Mouse (Mus musculus): Measurements from ENCODE around the gene Tbc1d22a. TPM values are rescaled to one million over a fixed set of nuclear protein-coding genes. Genes with fewer than 3 reads are reported as not detected.

Gene Tbc1d22a
- polyA plus RNA-seq, 1 experiment from 2014 or later = 37.9 TPM

- in situ Hi-C loops (cut with MboI; ENCODE audit: low pct_unique_long_range_greater_than_20kb) = no loop called here
- DNase-seq (ENCODE audit: low read depth, low spot score) (no peak), ATAC-seq (no peak)
- H3K27me3 ChIP-seq = no peaks in the 10 kb centered on the region
- ChIA-PET POLR2A (no interaction called here), CTCF (interaction anchor here (1.3 to 1.4 kb wide), 2 partner anchors 15 to 32 kb away, joined by 3 read pairs; no protein-coding TSS in a partner anchor)
- no peak for TF ChIP-seq CTCF (IDR thresholded peaks at IDR 0.05)
Observed at GRCm38 (mm10) chr15:86268526-86268925, 54.3 kb downstream of the Tbc1d22a start.

GRCm38 (mm10) chr15:86275754-86276153 lies 61.5 kb downstream of the Tbc1d22a start:
- no peak for DNase-seq (ENCODE audit: low read depth, low spot score)
- H3K27me3 ChIP-seq = no peaks in the 10 kb centered on the region
- ATAC-seq = peak; percentile 63
- ChIA-PET POLR2A (no interaction called here), CTCF (interaction anchor here (1.9 kb wide), 1 partner anchor 10 kb away, joined by 5 read pairs; no protein-coding TSS in a partner anchor)
- in situ Hi-C loops (cut with MboI; ENCODE audit: low pct_unique_long_range_greater_than_20kb) = no loop called here
- TF ChIP-seq CTCF (IDR thresholded peaks at IDR 0.05) = no peak

- in situ Hi-C loops (cut with MboI; ENCODE audit: low pct_unique_long_range_greater_than_20kb) = no loop called here
- ATAC-seq = no peak
- H3K27me3 ChIP-seq = no peaks in the 10 kb centered on the region
- no peak for TF ChIP-seq CTCF (IDR thresholded peaks at IDR 0.05)
- CTCF ChIA-PET = interaction anchor here (0.6 to 1.9 kb wide), 2 partner anchors 9 to 343 kb away, joined by 3 to 5 read pairs; no protein-coding TSS in a partner anchor
- POLR2A ChIA-PET = no interaction called here
- DNase-seq (ENCODE audit: low read depth, low spot score) = no peak
Observed at GRCm38 (mm10) chr15:86276538-86277264, 62.4 kb downstream of the Tbc1d22a start.

GRCm38 (mm10) chr15:86277428-86277827 lies 63.2 kb downstream of the Tbc1d22a start:
- DNase-seq (ENCODE audit: low read depth, low spot score) (no peak), ATAC-seq (no peak)
- TF ChIP-seq CTCF (IDR thresholded peaks at IDR 0.05) = no peak
- in situ Hi-C loops (cut with MboI; ENCODE audit: low pct_unique_long_range_greater_than_20kb) = no loop called here
- POLR2A ChIA-PET = interaction anchor here (0.6 kb wide), 1 partner anchor 27 kb away, joined by 7 read pairs; no protein-coding TSS in a partner anchor
- CTCF ChIA-PET = interaction anchor here (0.6 to 1.9 kb wide), 2 partner anchors 8 to 343 kb away, joined by 3 to 5 read pairs; no protein-coding TSS in a partner anchor
- H3K27me3 ChIP-seq = no peaks in the 10 kb centered on the region

- DNase-seq (ENCODE audit: low read depth, low spot score) (no peak), ATAC-seq (no peak)
- POLR2A ChIA-PET = no interaction called here
- H3K27me3 ChIP-seq = no peaks in the 10 kb centered on the region
- CTCF ChIA-PET = no interaction called here
- TF ChIP-seq CTCF (IDR thresholded peaks at IDR 0.05) = no peak
- in situ Hi-C loops (cut with MboI; ENCODE audit: low pct_unique_long_range_greater_than_20kb) = no loop called here
Observed at GRCm38 (mm10) chr15:86279059-86279974, 65.1 kb downstream of the Tbc1d22a start.

- CTCF ChIA-PET = no interaction called here
- no peak for DNase-seq (ENCODE audit: low read depth, low spot score)
Observed at GRCm38 (mm10) chr15:86280137-86280536, 65.9 kb downstream of the Tbc1d22a start.

GRCm38 (mm10) chr15:86283238-86283637 lies 69.0 kb downstream of the Tbc1d22a start:
- CTCF ChIA-PET = interaction anchor here (0.7 to 1.3 kb wide), 2 partner anchors 10 to 53 kb away, joined by 3 to 4 read pairs; no protein-coding TSS in a partner anchor
- no peaks in the 10 kb centered on the region for H3K27me3 ChIP-seq
- no peak for TF ChIP-seq CTCF (IDR thresholded peaks at IDR 0.05)
- no peak for DNase-seq (ENCODE audit: low read depth, low spot score)
- in situ Hi-C loops (cut with MboI; ENCODE audit: low pct_unique_long_range_greater_than_20kb) = no loop called here
- POLR2A ChIA-PET = no interaction called here
- no peak for ATAC-seq

More at GRCm38 (mm10) chr15:86280137-86280536, 65.9 kb downstream of the Tbc1d22a start:
- TF ChIP-seq CTCF (IDR thresholded peaks at IDR 0.05) = no peak
- in situ Hi-C loops (cut with MboI; ENCODE audit: low pct_unique_long_range_greater_than_20kb) = no loop called here
- no peak for ATAC-seq
- POLR2A ChIA-PET = no interaction called here
- no peaks in the 10 kb centered on the region for H3K27me3 ChIP-seq

GRCm38 (mm10) chr15:86285296-86285695 lies 71.0 kb downstream of the Tbc1d22a start:
- no peak for DNase-seq (ENCODE audit: low read depth, low spot score)
- in situ Hi-C loops (cut with MboI; ENCODE audit: low pct_unique_long_range_greater_than_20kb) = no loop called here
- POLR2A ChIA-PET = no interaction called here
- H3K27me3 ChIP-seq = no peaks in the 10 kb centered on the region
- ATAC-seq = no peak
- CTCF ChIA-PET = interaction anchor here (1.1 to 2.2 kb wide), 2 partner anchors 9 to 12 kb away, joined by 5 read pairs; no protein-coding TSS in a partner anchor
- no peak for TF ChIP-seq CTCF (IDR thresholded peaks at IDR 0.05)

GRCm38 (mm10) chr15:86290074-86290473 lies 75.8 kb downstream of the Tbc1d22a start:
- TF ChIP-seq CTCF (IDR thresholded peaks at IDR 0.05) = no peak
- POLR2A ChIA-PET = no interaction called here
- CTCF ChIA-PET = interaction anchor here (1.0 kb wide), 1 partner anchor 159 kb away, joined by 3 read pairs; no protein-coding TSS in a partner anchor
- in situ Hi-C loops (cut with MboI; ENCODE audit: low pct_unique_long_range_greater_than_20kb) = no loop called here
- DNase-seq (ENCODE audit: low read depth, low spot score) (no peak), ATAC-seq (no peak)
- no peaks in the 10 kb centered on the region for H3K27me3 ChIP-seq

- DNase-seq (ENCODE audit: low read depth, low spot score) (peak; percentile 24), ATAC-seq (peak; percentile 49)
- ChIA-PET CTCF (interaction anchor here (1.6 kb wide), 1 partner anchor 10 kb away, joined by 4 read pairs; no protein-coding TSS in a partner anchor), POLR2A (no interaction called here)
- H3K27me3 ChIP-seq = no peaks in the 10 kb centered on the region
- no peak for TF ChIP-seq CTCF (IDR thresholded peaks at IDR 0.05)
- in situ Hi-C loops (cut with MboI; ENCODE audit: low pct_unique_long_range_greater_than_20kb) = no loop called here
Observed at GRCm38 (mm10) chr15:86292288-86292687, 78.0 kb downstream of the Tbc1d22a start.

Data from Patski (cell line).